Mouse (Mus musculus) liver, embryonic 13.5 days (tissue): ENCODE results near the gene Serpina5. TPM values are rescaled to one million over a fixed set of nuclear protein-coding genes. Genes with fewer than 3 reads are reported as not detected.

ENCODE experiments used
- ATAC-seq: fragments of 200-750 bp; cut with Nextera tagmentation; 2 replicates; pipeline ENCODE4 v1.8.0; 2017; ENCODE audit warnings: low read depth, mild to moderate bottlenecking, moderate number of reproducible peaks, moderate library complexity
- DNase-seq: peaks from one replicate; pipeline ENCODE4 v3.0.0; 2022
- H3K27ac ChIP-seq: fragments of 300-500 bp; sonication (generic); 2 replicates; pipeline ENCODE4 v1.5.1; 2015; ENCODE audit warnings: moderate library complexity, mild to moderate bottlenecking, inconsistent platforms
- H3K27me3 ChIP-seq: fragments of 300-500 bp; sonication (generic); 2 replicates; pipeline ENCODE4 v1.6.1; 2015; ENCODE audit warnings: mild to moderate bottlenecking, inconsistent platforms
- H3K36me3 ChIP-seq: fragments of 300-500 bp; sonication (generic); 2 replicates; pipeline ENCODE4 v1.6.1; 2015; ENCODE audit warnings: mild to moderate bottlenecking, inconsistent platforms
- H3K4me1 ChIP-seq: fragments of 300-500 bp; sonication (generic); replicated peaks from 2 replicates; pipeline ENCODE4 v1.6.1; 2015; ENCODE audit warnings: inconsistent platforms
- H3K4me2 ChIP-seq: fragments of 300-500 bp; sonication (generic); 2 replicates; pipeline ENCODE4 v1.6.1; 2015; ENCODE audit warnings: inconsistent platforms, mild to moderate bottlenecking, moderate library complexity
- H3K4me3 ChIP-seq: fragments of 300-500 bp; sonication (generic); replicated peaks from 2 replicates; pipeline ENCODE4 v1.5.1; 2015; ENCODE audit warnings: mild to moderate bottlenecking, inconsistent platforms
- H3K9ac ChIP-seq: fragments of 300-500 bp; sonication (generic); 2 replicates; pipeline ENCODE4 v1.6.1; 2015; ENCODE audit warnings: mild to moderate bottlenecking, inconsistent platforms
- H3K9me3 ChIP-seq: fragments of 300-500 bp; sonication (generic); replicated peaks from 2 replicates; pipeline ENCODE4 v1.6.1; 2016; ENCODE audit warnings: inconsistent platforms
- WGBS: fragments of 180-500 bp; shearing (Covaris S2); methylation state at CpG from one replicate; pipeline ENCODE4 v1.1.7; 2015; ENCODE audit not compliant: insufficient replicate concordance; 5-methylcytosine and 5-hydroxymethylcytosine counted together
- polyA plus RNA-seq: library from polyadenylated mRNA; unstranded; fragments of >200 nt; fragmentation: Nextera tagmentation; extraction: Ambion mirVana; gene quantifications from 2 replicates; pipeline ENCODE4 v1.2.1, GENCODE M21; 2015

Serpina5 gene
- polyA plus RNA-seq, 1 experiment from 2014 or later, result 0.05 TPM

GRCm38 (mm10) chr12:104127696-104128095 is 26.8 kb downstream of the Serpina5 start, which contains the start of gene Serpina3b:
TSS of gene Serpina3b (plus strand) at chr12:104127996.
- WGBS, result 42% methylated on average over 5 of the region's 5 CpGs
- Histone ChIP-seq H3K4me2 (no peak within 1 kb of the TSS), H3K27me3 (no peaks in the 10 kb centered on the region), H3K4me1 (no peaks in the 10 kb centered on the region), H3K27ac (no peak within 1 kb of the TSS), H3K9ac (no peak within 1 kb of the TSS), H3K4me3 (no peak within 1 kb of the TSS), H3K9me3 (no peaks in the 10 kb centered on the region), H3K36me3 (no peaks in the 10 kb centered on the region)
- DNase-seq (no peak), ATAC-seq (no peak)

DNA sequence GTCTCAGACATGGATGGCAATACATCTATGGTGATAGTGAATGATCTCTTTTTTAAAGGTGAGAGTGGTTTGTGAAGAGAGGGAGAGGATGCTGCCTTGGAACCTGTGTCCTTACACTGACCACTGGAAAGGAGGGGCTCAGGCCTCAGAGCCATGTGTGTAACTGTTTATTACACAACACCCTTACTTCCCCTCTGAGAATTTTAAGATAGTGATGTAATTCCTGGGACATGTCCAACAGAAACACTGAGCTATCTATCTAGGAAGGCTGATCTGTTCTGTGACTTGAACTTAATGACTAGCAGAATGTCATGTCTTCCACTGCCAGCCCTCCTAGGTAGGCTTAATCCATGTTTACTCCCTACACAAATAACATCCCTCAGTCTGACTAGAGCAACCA is 30.1 kb downstream of the Serpina5 start:
- Histone ChIP-seq H3K4me1 (no peaks in the 10 kb centered on the region), H3K27ac (no peak overlapping the region), H3K27me3 (no peaks in the 10 kb centered on the region), H3K9ac (no peak overlapping the region), H3K4me3 (no peak overlapping the region), H3K4me2 (no peak overlapping the region), H3K9me3 (no peaks in the 10 kb centered on the region), H3K36me3 (no peaks in the 10 kb centered on the region)
- DNase-seq (no peak), ATAC-seq (no peak)

- WGBS, result 48% methylated on average over 2 of the region's 2 CpGs
- H3K27ac ChIP-seq, result no peak overlapping the region
- no peak overlapping the region for H3K9ac ChIP-seq
- H3K4me2 ChIP-seq, result no peak overlapping the region
- H3K27me3 ChIP-seq, result no peaks in the 10 kb centered on the region
- H3K4me1 ChIP-seq, result no peaks in the 10 kb centered on the region; the same call in 1 of the 2 replicates
- H3K9me3 ChIP-seq, result no peaks in the 10 kb centered on the region
- DNase-seq (no peak), ATAC-seq (no peak)
- H3K36me3 ChIP-seq, result no peaks in the 10 kb centered on the region
- H3K4me3 ChIP-seq, result no peak overlapping the region
Measured at GRCm38 (mm10) chr12:104138216-104138615, 37.3 kb downstream of the Serpina5 start.

- H3K9ac ChIP-seq, result no peak overlapping the region
- H3K4me1 ChIP-seq, result no peaks in the 10 kb centered on the region; the same call in 1 of the 2 replicates
- H3K4me2 ChIP-seq, result no peak overlapping the region
- H3K27me3 ChIP-seq, result no peaks in the 10 kb centered on the region
- WGBS, result 61% methylated on average over 4 of the region's 4 CpGs
- ATAC-seq (no peak), DNase-seq (no peak)
- no peak overlapping the region for H3K27ac ChIP-seq
- no peak overlapping the region for H3K4me3 ChIP-seq
- no peaks in the 10 kb centered on the region for H3K9me3 ChIP-seq
- H3K36me3 ChIP-seq, result no peaks in the 10 kb centered on the region
Measured at GRCm38 (mm10) chr12:104140543-104141103, 39.7 kb downstream of the Serpina5 start.

GRCm38 (mm10) chr12:104141506-104141905 is 40.6 kb downstream of the Serpina5 start:
- DNase-seq, result no peak
- no peak overlapping the region for H3K27ac ChIP-seq
- no peaks in the 10 kb centered on the region; the same call in 1 of the 2 replicates for H3K4me1 ChIP-seq
- no peak for ATAC-seq
- no peak overlapping the region for H3K4me3 ChIP-seq
- no peaks in the 10 kb centered on the region for H3K27me3 ChIP-seq
- H3K9ac ChIP-seq, result no peak overlapping the region
- H3K9me3 ChIP-seq, result no peaks in the 10 kb centered on the region
- no peaks in the 10 kb centered on the region for H3K36me3 ChIP-seq
- WGBS, result 52% methylated on average over 1 of the region's 1 CpGs
- H3K4me2 ChIP-seq, result no peak overlapping the region

DNA sequence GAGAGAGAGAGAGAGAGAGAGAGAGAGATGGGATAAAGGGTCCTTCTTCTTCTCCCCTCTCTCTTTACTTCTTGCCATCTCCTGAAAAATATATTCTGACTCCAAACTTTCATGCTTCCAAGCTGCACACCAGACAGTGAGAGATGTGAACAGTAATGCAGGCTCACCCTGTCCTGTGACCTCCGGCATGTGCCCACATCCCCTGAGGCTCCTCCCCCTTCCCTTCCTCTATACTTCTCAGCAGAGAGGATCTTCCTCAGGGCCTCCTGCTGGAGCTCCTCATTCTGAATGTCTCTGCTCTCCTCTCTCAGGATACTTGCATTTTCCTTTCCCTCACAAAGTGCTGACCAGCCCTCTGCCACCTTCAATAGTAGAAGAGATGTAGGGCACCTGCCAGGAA is 41.5 kb downstream of the Serpina5 start:
- H3K4me3 ChIP-seq, result no peak overlapping the region
- ATAC-seq (no peak), DNase-seq (no peak)
- 22% methylated on average over 1 of the region's 1 CpGs for WGBS
- no peaks in the 10 kb centered on the region for H3K9me3 ChIP-seq
- no peaks in the 10 kb centered on the region for H3K27me3 ChIP-seq
- H3K9ac ChIP-seq, result no peak overlapping the region
- no peaks in the 10 kb centered on the region; the same call in 1 of the 2 replicates for H3K4me1 ChIP-seq
- H3K36me3 ChIP-seq, result no peaks in the 10 kb centered on the region
- H3K4me2 ChIP-seq, result no peak overlapping the region
- no peak overlapping the region for H3K27ac ChIP-seq

GRCm38 (mm10) chr12:104143286-104143685 is 42.4 kb downstream of the Serpina5 start:
- DNase-seq (no peak), ATAC-seq (no peak)
- H3K36me3 ChIP-seq, result no peaks in the 10 kb centered on the region
- no peaks in the 10 kb centered on the region for H3K27me3 ChIP-seq
- H3K9ac ChIP-seq, result no peak overlapping the region
- WGBS, result 36% methylated on average over 1 of the region's 1 CpGs
- no peak overlapping the region for H3K4me2 ChIP-seq
- H3K9me3 ChIP-seq, result no peaks in the 10 kb centered on the region
- H3K27ac ChIP-seq, result no peak overlapping the region
- no peak overlapping the region for H3K4me3 ChIP-seq
- no peaks in the 10 kb centered on the region; the same call in 1 of the 2 replicates for H3K4me1 ChIP-seq

GRCm38 (mm10) chr12:104145571-104145970 is 44.7 kb downstream of the Serpina5 start:
- H3K4me2 ChIP-seq, result no peak overlapping the region
- H3K9ac ChIP-seq, result no peak overlapping the region
- DNase-seq (no peak), ATAC-seq (no peak)
- H3K4me3 ChIP-seq, result no peak overlapping the region
- no peaks in the 10 kb centered on the region for H3K27me3 ChIP-seq
- no peaks in the 10 kb centered on the region for H3K4me1 ChIP-seq
- H3K36me3 ChIP-seq, result no peaks in the 10 kb centered on the region
- WGBS, result 46% methylated on average over 2 of the region's 2 CpGs
- H3K9me3 ChIP-seq, result no peaks in the 10 kb centered on the region
- H3K27ac ChIP-seq, result no peak overlapping the region

DNA sequence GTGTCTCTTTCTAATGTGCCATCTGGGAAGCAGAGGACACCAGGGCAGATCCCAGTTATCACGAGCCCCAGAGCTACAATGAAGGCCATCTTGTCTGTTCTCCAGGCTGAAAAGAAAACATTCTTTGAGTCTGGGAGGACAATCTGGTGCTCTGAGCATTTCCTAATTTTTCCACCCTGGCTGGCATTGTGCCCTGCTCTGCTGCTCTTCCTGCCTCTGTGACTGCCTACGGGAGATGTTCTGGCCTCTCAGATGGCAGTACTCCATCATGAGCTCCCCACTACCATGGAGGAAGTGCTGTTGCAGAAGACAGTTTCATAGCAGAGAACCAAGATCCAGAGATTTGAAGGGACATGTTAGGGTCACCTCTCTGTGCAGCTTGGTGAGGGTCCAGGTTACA is 51.1 kb downstream of the Serpina5 start:
- DNase-seq (no peak), ATAC-seq (no peak)
- Histone ChIP-seq H3K4me1 (no peaks in the 10 kb centered on the region), H3K9me3 (no peaks in the 10 kb centered on the region; the same call in 1 of the 2 replicates), H3K36me3 (no peaks in the 10 kb centered on the region), H3K9ac (no peak overlapping the region), H3K4me3 (no peak overlapping the region), H3K27me3 (no peaks in the 10 kb centered on the region), H3K4me2 (no peak overlapping the region), H3K27ac (no peak overlapping the region)
- 60% methylated on average over 2 of the region's 2 CpGs for WGBS

DNA sequence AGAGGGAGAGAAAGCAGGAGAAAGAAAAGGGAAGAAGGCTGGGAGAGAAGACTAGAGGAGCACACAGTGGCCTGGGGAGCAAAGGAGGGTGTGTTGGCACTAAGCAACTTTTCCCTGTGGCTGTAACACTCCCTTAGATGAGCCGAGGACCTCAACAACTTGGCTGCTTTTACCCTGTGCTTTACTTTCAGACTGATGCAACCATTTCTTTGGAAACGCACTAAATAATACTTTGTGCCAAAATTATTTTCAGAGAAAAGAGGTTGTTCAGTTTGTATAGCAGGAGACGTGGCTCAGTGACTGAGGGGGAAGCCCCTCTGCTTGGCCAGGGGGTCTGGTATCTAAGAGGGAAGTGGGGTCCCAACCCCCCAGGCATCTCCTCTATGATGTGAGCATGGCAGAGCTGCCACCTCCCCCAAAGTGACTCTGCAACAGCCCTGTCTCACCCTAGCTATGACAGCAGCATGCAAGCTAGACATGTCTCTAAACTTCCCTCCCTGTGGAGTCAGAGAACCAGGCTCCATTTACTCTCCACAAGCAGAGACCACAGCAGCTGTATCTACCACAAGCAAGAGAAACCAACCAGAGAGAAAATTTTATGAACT is 52.2 kb downstream of the Serpina5 start:
- H3K4me2 ChIP-seq, result no peak overlapping the region
- 45% methylated on average over 3 of the region's 3 CpGs for WGBS
- DNase-seq, result no peak
- no peak overlapping the region for H3K9ac ChIP-seq
- H3K36me3 ChIP-seq, result no peaks in the 10 kb centered on the region
- no peak overlapping the region for H3K4me3 ChIP-seq
- H3K4me1 ChIP-seq, result no peaks in the 10 kb centered on the region
- H3K9me3 ChIP-seq, result no peaks in the 10 kb centered on the region; the same call in 1 of the 2 replicates
- ATAC-seq, result no peak
- no peaks in the 10 kb centered on the region for H3K27me3 ChIP-seq
- no peak overlapping the region for H3K27ac ChIP-seq

DNA sequence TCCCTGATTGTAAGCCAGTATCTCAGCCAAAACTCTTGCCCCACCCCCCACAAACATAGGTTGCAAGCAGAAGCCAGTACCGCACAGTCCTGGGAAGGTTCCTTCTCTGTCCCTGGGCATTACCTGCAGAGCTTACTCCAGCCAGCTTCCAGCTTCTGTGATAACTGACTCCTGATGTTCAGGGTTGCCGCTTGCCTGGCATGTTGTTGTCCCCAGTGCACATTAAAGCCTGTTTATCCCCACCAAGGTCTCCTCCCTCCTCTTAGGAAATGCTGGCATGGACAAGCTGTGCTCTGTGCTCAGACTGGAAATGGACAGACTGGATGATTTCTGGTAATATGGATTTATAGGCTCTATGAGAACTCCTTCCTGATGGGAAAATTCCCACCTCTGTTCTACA is 52.7 kb downstream of the Serpina5 start, which contains the start of gene Serpina3c:
TSS of gene Serpina3c (minus strand) at position 215 of the 400 bp plus-strand sequence.
- no peak within 1 kb of the TSS for H3K9ac ChIP-seq
- H3K4me1 ChIP-seq, result no peaks in the 10 kb centered on the region
- H3K27ac ChIP-seq, result no peak within 1 kb of the TSS
- DNase-seq (no peak), ATAC-seq (no peak)
- no peaks in the 10 kb centered on the region; the same call in 1 of the 2 replicates for H3K9me3 ChIP-seq
- no peak within 1 kb of the TSS for H3K4me3 ChIP-seq
- H3K36me3 ChIP-seq, result no peaks in the 10 kb centered on the region
- WGBS, result 52% methylated on average over 2 of the region's 2 CpGs
- H3K4me2 ChIP-seq, result no peak within 1 kb of the TSS
- H3K27me3 ChIP-seq, result no peaks in the 10 kb centered on the region
